Mouse (Mus musculus): Measurements from ENCODE around the gene 5730596B20Rik. TPM values are rescaled to one million over a fixed set of nuclear protein-coding genes. Genes with fewer than 3 reads are reported as not detected.
A peak's percentile ranks its signal among the peaks of the same experiment; 100 is the strongest.

5730596B20Rik gene
- total RNA-seq, 1 experiment from 2014 or later = 0.55 TPM

DNA sequence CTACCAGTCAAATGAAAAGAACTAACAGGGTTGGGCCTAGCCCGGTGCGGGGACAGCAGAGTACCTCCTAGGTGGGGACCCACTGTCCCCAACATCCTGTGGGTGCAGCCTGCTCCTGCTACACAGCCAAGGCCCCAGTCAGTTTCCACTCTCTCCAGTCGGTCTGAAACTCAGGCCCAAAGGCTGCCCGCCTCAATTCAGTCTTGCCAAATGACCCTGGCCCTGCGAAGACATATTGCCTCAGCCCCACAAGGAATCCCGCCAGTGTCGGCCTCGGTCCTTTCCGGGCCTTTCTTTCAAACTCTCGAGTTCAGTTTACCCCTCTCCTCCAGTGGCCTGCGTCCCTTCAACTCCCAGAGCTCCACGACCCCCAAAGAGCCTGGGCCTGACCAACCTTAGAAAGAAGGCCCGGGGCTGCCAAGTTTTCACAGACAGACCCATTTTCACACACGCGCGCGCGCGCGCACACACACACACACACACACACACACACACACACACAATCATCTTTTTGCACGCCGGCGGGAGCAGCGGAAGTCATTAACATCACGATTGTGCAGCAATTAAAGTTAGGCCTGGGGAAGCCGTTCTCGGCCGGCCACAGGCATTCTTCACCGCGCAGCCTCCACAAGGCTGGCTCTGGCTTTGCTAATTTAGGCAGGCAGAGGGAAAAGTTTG lies 22.9 kb downstream of the 5730596B20Rik start:
- DNase-seq = peak; percentile 17

DNA sequence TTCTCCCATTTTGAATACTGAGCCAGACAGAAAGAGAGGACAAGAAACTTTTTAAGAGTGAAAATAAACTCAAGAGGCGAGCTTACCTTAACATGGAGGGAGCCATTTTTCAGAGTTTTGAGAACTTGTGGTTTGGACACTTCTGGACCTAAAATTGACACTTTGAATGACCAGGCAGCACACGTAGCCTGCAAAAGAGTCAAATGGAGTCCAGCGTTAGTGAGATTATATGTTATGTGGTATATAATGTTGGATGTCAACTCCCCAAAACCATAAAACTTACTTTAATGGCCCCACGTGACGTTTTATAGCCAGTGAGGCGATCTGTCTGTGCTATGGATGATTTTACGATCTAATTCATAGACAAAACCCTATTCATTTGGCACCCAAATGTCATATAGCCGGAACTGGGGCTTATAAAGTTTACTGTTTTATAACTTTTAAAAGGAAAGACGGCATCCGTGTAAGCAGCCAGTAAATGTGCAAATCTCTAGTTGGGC lies 23.5 kb downstream of the 5730596B20Rik start:
- no peak for DNase-seq

GRCm38 (mm10) chr6:52201269-52201668 lies 24.0 kb downstream of the 5730596B20Rik start:
- no peak for DNase-seq

DNA sequence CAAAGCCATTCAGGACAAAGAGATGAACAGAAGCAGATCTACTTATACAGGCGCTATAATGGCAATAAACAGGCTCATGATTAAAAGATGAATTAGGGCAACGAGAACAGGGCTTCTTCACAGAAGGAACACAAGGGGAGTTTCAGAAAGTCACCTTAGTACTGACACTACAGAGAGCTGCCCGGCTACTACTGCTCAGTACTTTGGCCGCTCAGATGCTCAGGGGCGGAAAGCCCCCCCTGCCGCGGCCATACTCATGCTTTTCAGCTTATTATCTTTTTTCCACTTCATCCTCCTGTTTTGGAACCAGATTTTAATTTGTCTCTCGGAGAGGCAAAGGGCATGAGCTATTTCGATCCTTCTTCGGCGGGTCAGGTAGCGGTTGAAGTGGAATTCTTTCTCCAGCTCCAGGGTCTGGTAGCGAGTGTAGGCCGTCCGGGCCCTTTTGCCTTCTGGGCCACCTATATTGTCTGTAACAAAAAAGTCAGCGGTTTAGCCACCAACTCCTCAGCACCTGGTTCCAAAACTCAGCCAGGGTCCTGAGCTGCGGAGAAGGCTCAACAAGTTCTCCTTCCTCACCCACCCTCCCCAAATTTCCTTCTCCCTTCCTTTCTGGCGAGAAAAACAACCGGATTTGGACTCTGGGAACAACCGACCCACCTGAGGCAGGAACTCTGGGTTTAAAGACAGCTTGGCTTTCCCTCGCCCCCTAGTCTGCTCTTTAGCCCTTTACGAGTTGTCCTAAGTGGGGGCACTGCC lies 25.2 kb downstream of the 5730596B20Rik start:
- no peak for DNase-seq

GRCm38 (mm10) chr6:52203121-52203370 lies 25.7 kb downstream of the 5730596B20Rik start:
- DNase-seq = peak; percentile 25

- peak; percentile 56 for DNase-seq
These were observed 26.2 kb downstream of the 5730596B20Rik start for GRCm38 (mm10) chr6:52203371-52204049.

GRCm38 (mm10) chr6:52204050-52204752 lies 26.9 kb downstream of the 5730596B20Rik start, which contains the start of gene Hoxa5:
TSS of gene Hoxa5 (minus strand) at chr6:52204587.
- DNase-seq = peak; percentile 91

DNA sequence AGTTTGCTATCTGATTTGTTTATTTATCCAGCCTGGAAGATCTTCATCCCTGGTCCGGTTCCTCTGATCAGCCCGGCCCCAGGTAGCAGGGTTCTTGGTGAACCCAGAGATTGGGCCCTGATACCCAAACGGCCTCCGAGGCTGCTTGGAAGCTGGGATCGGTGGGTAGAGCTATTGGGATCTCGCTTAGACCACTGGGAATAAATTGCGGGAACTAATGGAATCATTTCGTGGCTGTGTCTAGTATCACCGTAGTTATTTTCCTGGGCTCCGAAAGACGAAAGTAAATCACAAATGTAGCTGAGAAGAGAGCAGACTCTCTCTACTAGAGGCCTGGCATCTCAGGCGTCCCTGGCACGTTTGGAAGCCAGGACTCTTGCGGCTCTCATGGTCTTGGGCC lies 27.9 kb downstream of the 5730596B20Rik start:
- no peak for DNase-seq

DNA sequence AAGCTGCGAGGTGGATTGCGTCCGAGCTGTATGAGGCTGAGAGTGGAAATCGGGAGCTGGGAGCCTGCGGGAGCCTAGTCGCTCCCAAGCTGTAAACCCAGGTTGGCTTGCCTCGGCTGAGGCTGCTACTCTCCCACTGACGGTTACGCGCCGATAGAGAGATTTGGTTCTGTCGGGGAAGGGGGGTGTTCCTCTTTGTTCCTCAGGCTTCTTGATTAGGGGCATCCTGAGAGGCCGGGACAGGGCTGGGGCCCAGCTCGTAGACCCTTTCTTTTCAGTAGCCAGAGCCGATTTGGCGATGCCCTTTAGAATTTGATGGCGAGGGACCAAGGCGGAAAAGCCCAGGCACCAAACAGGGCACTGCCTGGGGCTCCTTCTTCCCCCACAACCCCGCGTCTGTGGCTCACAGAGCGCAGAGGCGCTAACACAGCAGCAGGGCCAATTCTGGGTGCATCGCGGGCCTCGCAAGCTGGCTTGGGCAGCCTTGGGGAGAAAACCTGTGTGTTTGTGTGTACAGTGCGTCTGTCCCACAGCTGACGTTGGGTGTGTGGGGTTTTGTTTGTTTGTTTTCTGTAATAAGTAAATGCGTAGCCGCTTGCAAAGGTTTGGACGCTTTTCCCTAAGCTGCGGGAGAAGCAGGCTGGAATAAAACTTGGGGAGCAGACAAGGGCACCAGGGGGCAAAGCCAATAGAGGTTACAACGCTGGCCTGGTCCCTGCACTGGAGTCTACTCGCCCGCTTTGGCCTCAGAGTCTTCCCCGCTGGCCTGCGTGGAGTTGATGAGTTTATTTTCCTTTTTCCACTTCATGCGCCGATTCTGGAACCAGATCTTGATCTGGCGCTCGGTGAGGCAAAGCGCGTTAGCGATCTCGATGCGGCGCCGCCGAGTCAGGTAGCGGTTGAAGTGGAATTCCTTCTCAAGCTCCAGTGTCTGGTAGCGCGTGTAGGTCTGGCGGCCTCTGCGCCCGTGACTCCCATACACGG lies 28.6 kb downstream of the 5730596B20Rik start:
- DNase-seq = peak; percentile 21

DNA sequence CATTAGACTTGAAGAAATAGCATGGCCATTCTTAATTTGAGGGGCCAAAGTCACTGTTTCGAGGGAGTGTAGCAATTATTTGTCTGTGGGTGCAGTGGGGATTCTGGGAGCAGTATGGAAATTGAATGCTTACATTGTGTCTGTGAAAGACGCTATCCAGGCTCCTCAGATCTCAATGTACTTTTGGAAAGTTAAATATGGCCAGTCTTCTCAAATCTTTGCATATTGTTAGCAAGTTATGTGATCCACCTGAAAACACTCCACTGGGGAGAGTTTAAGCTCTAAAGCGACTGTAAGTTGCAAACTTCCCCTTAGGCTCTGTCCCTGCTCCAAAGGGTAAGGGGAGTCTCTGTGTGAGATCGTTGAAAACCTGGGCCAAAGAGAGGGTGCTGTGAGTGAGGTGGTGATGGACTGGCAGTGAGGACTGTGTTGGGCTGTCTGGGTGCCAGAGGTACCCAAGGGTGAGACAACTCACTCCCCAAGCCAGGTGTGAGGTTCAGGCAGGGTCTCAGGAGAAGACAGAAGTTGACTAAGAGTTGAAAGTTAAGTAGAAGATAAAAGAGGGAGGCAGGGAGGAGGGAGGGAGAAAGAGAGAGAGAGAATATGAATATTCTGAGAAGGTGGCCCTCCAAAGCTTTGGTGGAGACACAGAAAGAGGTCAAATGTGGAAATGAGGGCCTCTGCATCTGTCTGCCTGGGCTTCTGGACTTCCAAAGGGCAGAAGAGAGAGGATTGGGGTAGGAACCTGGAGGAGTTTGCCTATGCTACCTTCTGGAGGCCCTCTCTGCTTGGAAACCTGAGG lies 29.8 kb downstream of the 5730596B20Rik start:
- DNase-seq = no peak

- DNase-seq = no peak
These were observed 30.3 kb downstream of the 5730596B20Rik start for GRCm38 (mm10) chr6:52207684-52207976.

DNA sequence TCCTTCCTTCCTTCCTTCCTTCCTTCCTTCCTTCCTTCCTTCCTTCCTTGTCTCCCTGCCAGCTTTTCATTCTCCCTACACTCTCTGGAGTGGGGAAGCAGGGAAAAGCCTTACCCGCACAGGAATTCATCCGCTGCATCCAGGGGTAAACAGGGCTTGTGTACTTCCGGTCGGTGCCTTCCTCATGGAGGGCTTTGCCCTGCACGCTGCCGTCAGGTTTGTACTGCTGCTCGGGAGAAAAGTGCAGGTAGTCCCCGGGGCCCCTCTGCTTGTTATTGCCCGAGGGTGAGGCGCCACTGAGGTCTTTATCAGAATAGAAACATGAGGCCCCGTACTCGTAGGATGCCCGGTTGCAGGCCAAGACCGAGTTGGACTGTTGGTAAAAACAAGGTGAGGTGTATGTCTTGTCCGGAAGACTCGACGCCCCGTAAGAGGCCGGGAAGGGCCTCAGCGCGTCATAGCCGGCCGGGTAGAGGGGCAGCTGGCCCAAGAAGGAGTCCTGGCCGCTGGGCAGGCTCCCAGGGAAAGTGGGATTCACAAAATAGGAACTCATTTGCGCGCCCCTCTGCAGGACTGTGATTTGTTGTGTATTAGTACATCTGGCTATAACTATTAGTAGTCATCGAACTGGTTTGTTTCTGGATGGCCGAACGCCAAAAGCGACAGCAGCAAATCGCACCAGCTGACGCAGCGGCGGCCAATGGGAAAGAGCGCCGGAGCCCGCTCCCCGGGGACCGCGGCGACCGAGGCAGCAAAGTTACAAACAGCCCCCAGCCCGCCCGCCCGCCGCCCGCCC lies 31.0 kb downstream of the 5730596B20Rik start, which contains the start of gene Hoxa6:
TSS of gene Hoxa6 (minus strand) at position 651 of the 796 bp plus-strand sequence.
- peak; percentile 81 for DNase-seq

GRCm38 (mm10) chr6:52208868-52209684 lies 31.8 kb downstream of the 5730596B20Rik start:
- no peak for DNase-seq

GRCm38 (mm10) chr6:52209685-52210046 lies 32.4 kb downstream of the 5730596B20Rik start:
- peak; percentile 14 for DNase-seq

- peak; percentile 85 for DNase-seq
These were observed 34.1 kb downstream of the 5730596B20Rik start for GRCm38 (mm10) chr6:52211170-52211935.

- peak; percentile 27 for DNase-seq
These were observed 34.7 kb downstream of the 5730596B20Rik start for GRCm38 (mm10) chr6:52211961-52212360.

DNA sequence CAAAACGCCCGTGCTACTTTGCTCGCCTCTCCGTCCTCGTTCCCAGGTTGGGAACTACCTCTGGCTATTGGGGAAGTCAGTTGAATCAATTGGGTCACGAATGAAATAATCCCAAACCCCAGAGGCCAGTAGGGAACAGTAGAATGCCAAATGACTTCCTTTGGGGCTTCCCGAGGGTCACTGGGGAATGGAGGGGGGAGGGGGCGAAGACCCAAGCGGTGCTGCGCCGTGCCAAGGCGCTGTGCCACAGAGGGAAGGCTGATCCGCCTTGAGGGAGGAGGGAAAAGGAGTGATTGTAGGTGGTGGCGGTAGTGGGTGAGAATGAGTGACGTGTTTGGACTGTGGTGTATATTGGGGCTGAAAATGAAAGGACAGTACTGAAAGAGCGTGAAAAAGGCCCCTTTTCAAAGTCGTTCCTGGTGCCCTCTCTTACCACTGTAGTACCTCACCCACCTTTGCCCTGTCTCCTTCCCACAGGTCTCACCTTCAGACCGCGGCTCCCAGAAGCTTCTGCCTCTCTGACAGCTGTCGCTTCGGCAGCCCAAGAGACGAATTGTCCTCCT lies 35.3 kb downstream of the 5730596B20Rik start:
- peak; percentile 59 for DNase-seq
